Mouse (Mus musculus): ENCODE results near the gene Nptx2. TPM values are rescaled to one million over a fixed set of nuclear protein-coding genes. Genes with fewer than 3 reads are reported as not detected.

Gene Nptx2
- polyA plus RNA-seq (2015; fragmentation: Nextera tagmentation; extraction: Ambion mirVana): 0.10 and 0.20 TPM in 2 replicates

- H3K9me3 ChIP-seq (ENCODE audit: control insufficient read depth, low read length): no peaks in the 10 kb centered on the region
- peaks cover 47% of the 10 kb centered on the region for H3K27me3 ChIP-seq (ENCODE audit: control insufficient read depth, insufficient read depth, low read depth, low read length)
- H3K4me3 ChIP-seq (ENCODE audit: low read length): peak within 1 kb of the TSS; percentile 38
- WGBS: under 1% methylated on average over 85 of the region's 99 CpGs
- H3K4me1 ChIP-seq (replicated peaks; ENCODE audit: control insufficient read depth, insufficient read depth, low read length): peaks cover 6% of the 10 kb centered on the region; the same call in 1 of the 2 replicates
- no peak within 1 kb of the TSS for H3K27ac ChIP-seq (ENCODE audit: low read length)
- H3K36me3 ChIP-seq (ENCODE audit: control insufficient read depth, insufficient read depth, low read length): no peaks in the 10 kb centered on the region
- peak; percentile 98 for ATAC-seq (ENCODE audit: low read depth)
- peak within 1 kb of the TSS; percentile 56 for H3K4me2 ChIP-seq (ENCODE audit: low read depth, low read length)
- H3K9ac ChIP-seq (ENCODE audit: low read length): no peak within 1 kb of the TSS
Measured at GRCm38 (mm10) chr5:144545653-144546422, at the start of gene Nptx2. Nptx2 (plus strand) TSS chr5:144545902.

- H3K36me3 ChIP-seq (ENCODE audit: control insufficient read depth, insufficient read depth, low read length): no peaks in the 10 kb centered on the region
- ATAC-seq (ENCODE audit: low read depth): no peak
- WGBS: 78% methylated on average over 7 of the region's 7 CpGs
Measured at GRCm38 (mm10) chr5:144496481-144496880, 49.2 kb upstream of the Nptx2 start.

GRCm38 (mm10) chr5:144504239-144504638 is 41.5 kb upstream of the Nptx2 start:
- Histone ChIP-seq H3K36me3 (ENCODE audit: control insufficient read depth, insufficient read depth, low read length) (no peaks in the 10 kb centered on the region), H3K4me3 (ENCODE audit: low read length) (no peak overlapping the region), H3K9ac (ENCODE audit: low read length) (no peak overlapping the region), H3K9me3 (ENCODE audit: control insufficient read depth, low read length) (0 out of 2 replicates have a peak, but pooled peaks cover 4% of the 10 kb centered on the region), H3K4me1 (replicated peaks; ENCODE audit: control insufficient read depth, insufficient read depth, low read length) (no peaks in the 10 kb centered on the region), H3K27ac (ENCODE audit: low read length) (no peak overlapping the region), H3K4me2 (ENCODE audit: low read depth, low read length) (no peak overlapping the region), H3K27me3 (ENCODE audit: control insufficient read depth, insufficient read depth, low read depth, low read length) (no peaks in the 10 kb centered on the region)
- ATAC-seq (ENCODE audit: low read depth): no peak
- WGBS: 91% methylated on average over 10 of the region's 10 CpGs

More at GRCm38 (mm10) chr5:144496481-144496880, 49.2 kb upstream of the Nptx2 start:
- H3K4me3 ChIP-seq (ENCODE audit: low read length): no peak overlapping the region
- H3K9me3 ChIP-seq (ENCODE audit: control insufficient read depth, low read length): no peaks in the 10 kb centered on the region
- no peak overlapping the region for H3K27ac ChIP-seq (ENCODE audit: low read length)
- H3K9ac ChIP-seq (ENCODE audit: low read length): no peak overlapping the region
- no peaks in the 10 kb centered on the region for H3K27me3 ChIP-seq (ENCODE audit: control insufficient read depth, insufficient read depth, low read depth, low read length)
- H3K4me2 ChIP-seq (ENCODE audit: low read depth, low read length): no peak overlapping the region
- H3K4me1 ChIP-seq (replicated peaks; ENCODE audit: control insufficient read depth, insufficient read depth, low read length): no peaks in the 10 kb centered on the region

GRCm38 (mm10) chr5:144505731-144506130 is 40.0 kb upstream of the Nptx2 start:
- H3K27ac ChIP-seq (ENCODE audit: low read length): no peak overlapping the region
- H3K4me1 ChIP-seq (replicated peaks; ENCODE audit: control insufficient read depth, insufficient read depth, low read length): no peaks in the 10 kb centered on the region
- no peak for ATAC-seq (ENCODE audit: low read depth)
- H3K9ac ChIP-seq (ENCODE audit: low read length): no peak overlapping the region
- no peaks in the 10 kb centered on the region for H3K36me3 ChIP-seq (ENCODE audit: control insufficient read depth, insufficient read depth, low read length)
- H3K27me3 ChIP-seq (ENCODE audit: control insufficient read depth, insufficient read depth, low read depth, low read length): no peaks in the 10 kb centered on the region
- H3K4me2 ChIP-seq (ENCODE audit: low read depth, low read length): no peak overlapping the region
- 0 out of 2 replicates have a peak, but pooled peaks cover 4% of the 10 kb centered on the region for H3K9me3 ChIP-seq (ENCODE audit: control insufficient read depth, low read length)
- H3K4me3 ChIP-seq (ENCODE audit: low read length): no peak overlapping the region
- 90% methylated on average over 2 of the region's 2 CpGs for WGBS

- Histone ChIP-seq H3K27ac (ENCODE audit: low read length) (no peak overlapping the region), H3K27me3 (ENCODE audit: control insufficient read depth, insufficient read depth, low read depth, low read length) (no peaks in the 10 kb centered on the region), H3K4me2 (ENCODE audit: low read depth, low read length) (no peak overlapping the region), H3K9me3 (ENCODE audit: control insufficient read depth, low read length) (0 out of 2 replicates have a peak, but pooled peaks cover 4% of the 10 kb centered on the region), H3K9ac (ENCODE audit: low read length) (no peak overlapping the region), H3K4me1 (replicated peaks; ENCODE audit: control insufficient read depth, insufficient read depth, low read length) (no peaks in the 10 kb centered on the region), H3K36me3 (ENCODE audit: control insufficient read depth, insufficient read depth, low read length) (no peaks in the 10 kb centered on the region), H3K4me3 (ENCODE audit: low read length) (no peak overlapping the region)
- ATAC-seq (ENCODE audit: low read depth): no peak
- 74% methylated on average over 4 of the region's 4 CpGs for WGBS
Measured at GRCm38 (mm10) chr5:144506156-144506555, 39.5 kb upstream of the Nptx2 start.

- peak; percentile 26; the same call in 1 of the 2 replicates for ATAC-seq (ENCODE audit: low read depth)
- Histone ChIP-seq H3K27me3 (ENCODE audit: control insufficient read depth, insufficient read depth, low read depth, low read length) (no peaks in the 10 kb centered on the region), H3K9me3 (ENCODE audit: control insufficient read depth, low read length) (0 out of 2 replicates have a peak, but pooled peaks cover 4% of the 10 kb centered on the region), H3K9ac (ENCODE audit: low read length) (no peak overlapping the region), H3K36me3 (ENCODE audit: control insufficient read depth, insufficient read depth, low read length) (no peaks in the 10 kb centered on the region), H3K4me2 (ENCODE audit: low read depth, low read length) (peak overlapping the region; percentile 25), H3K4me1 (replicated peaks; ENCODE audit: control insufficient read depth, insufficient read depth, low read length) (no peaks in the 10 kb centered on the region), H3K4me3 (ENCODE audit: low read length) (no peak overlapping the region), H3K27ac (ENCODE audit: low read length) (no peak overlapping the region)
- 18% methylated on average over 26 of the region's 26 CpGs for WGBS
Measured at GRCm38 (mm10) chr5:144506689-144507552, 38.8 kb upstream of the Nptx2 start.

GRCm38 (mm10) chr5:144509431-144509830 is 36.3 kb upstream of the Nptx2 start:
- Histone ChIP-seq H3K27ac (ENCODE audit: low read length) (no peak overlapping the region), H3K9me3 (ENCODE audit: control insufficient read depth, low read length) (0 out of 2 replicates have a peak, but pooled peaks cover 4% of the 10 kb centered on the region), H3K9ac (ENCODE audit: low read length) (no peak overlapping the region), H3K36me3 (ENCODE audit: control insufficient read depth, insufficient read depth, low read length) (no peaks in the 10 kb centered on the region), H3K4me2 (ENCODE audit: low read depth, low read length) (no peak overlapping the region), H3K4me1 (replicated peaks; ENCODE audit: control insufficient read depth, insufficient read depth, low read length) (no peaks in the 10 kb centered on the region), H3K4me3 (ENCODE audit: low read length) (no peak overlapping the region), H3K27me3 (ENCODE audit: control insufficient read depth, insufficient read depth, low read depth, low read length) (no peaks in the 10 kb centered on the region)
- WGBS: 49% methylated on average over 7 of the region's 7 CpGs
- ATAC-seq (ENCODE audit: low read depth): no peak

GRCm38 (mm10) chr5:144514738-144515137 is 31.0 kb upstream of the Nptx2 start:
- WGBS: 62% methylated on average over 6 of the region's 6 CpGs
- ATAC-seq (ENCODE audit: low read depth): no peak
- no peaks in the 10 kb centered on the region for H3K4me1 ChIP-seq (replicated peaks; ENCODE audit: control insufficient read depth, insufficient read depth, low read length)
- no peaks in the 10 kb centered on the region for H3K36me3 ChIP-seq (ENCODE audit: control insufficient read depth, insufficient read depth, low read length)
- no peak overlapping the region for H3K9ac ChIP-seq (ENCODE audit: low read length)
- no peak overlapping the region for H3K4me3 ChIP-seq (ENCODE audit: low read length)
- H3K27ac ChIP-seq (ENCODE audit: low read length): no peak overlapping the region
- no peaks in the 10 kb centered on the region for H3K27me3 ChIP-seq (ENCODE audit: control insufficient read depth, insufficient read depth, low read depth, low read length)
- no peak overlapping the region for H3K4me2 ChIP-seq (ENCODE audit: low read depth, low read length)
- H3K9me3 ChIP-seq (ENCODE audit: control insufficient read depth, low read length): no peaks in the 10 kb centered on the region

GRCm38 (mm10) chr5:144515241-144515640 is 30.5 kb upstream of the Nptx2 start:
- no peaks in the 10 kb centered on the region for H3K36me3 ChIP-seq (ENCODE audit: control insufficient read depth, insufficient read depth, low read length)
- ATAC-seq (ENCODE audit: low read depth): no peak
- no peaks in the 10 kb centered on the region for H3K4me1 ChIP-seq (replicated peaks; ENCODE audit: control insufficient read depth, insufficient read depth, low read length)
- no peaks in the 10 kb centered on the region for H3K27me3 ChIP-seq (ENCODE audit: control insufficient read depth, insufficient read depth, low read depth, low read length)
- H3K27ac ChIP-seq (ENCODE audit: low read length): no peak overlapping the region
- no peak overlapping the region for H3K4me3 ChIP-seq (ENCODE audit: low read length)
- no peak overlapping the region for H3K9ac ChIP-seq (ENCODE audit: low read length)
- 74% methylated on average over 4 of the region's 4 CpGs for WGBS
- no peaks in the 10 kb centered on the region for H3K9me3 ChIP-seq (ENCODE audit: control insufficient read depth, low read length)
- H3K4me2 ChIP-seq (ENCODE audit: low read depth, low read length): no peak overlapping the region

Data from lung, embryonic 16.5 days (tissue).